ENCODE assay signal across 10 mouse cellular contexts in the genomic region with DNA sequence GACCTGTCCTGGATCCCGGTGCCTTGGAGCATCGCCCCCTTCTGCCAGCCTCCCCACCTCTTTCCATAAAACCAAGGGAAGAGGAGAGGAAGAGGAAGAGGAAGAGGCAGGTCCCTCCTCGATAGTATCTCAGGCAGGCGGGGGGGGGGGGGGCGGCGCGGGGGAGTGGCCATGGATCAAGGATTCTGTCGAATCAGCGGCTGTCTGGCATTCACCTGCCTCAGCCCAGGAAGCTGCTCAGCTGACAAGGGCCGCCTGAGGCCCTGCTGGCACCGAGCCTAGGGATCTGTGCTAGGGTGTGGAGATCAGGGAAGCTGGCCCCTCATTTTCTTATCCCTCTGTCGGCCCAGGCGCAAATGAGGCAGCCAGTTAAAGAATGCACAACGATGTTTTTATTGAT. TPM values are rescaled to one million over a fixed set of nuclear protein-coding genes. Genes with fewer than 3 reads are reported as not detected.
DNase-seq lines count a peak whose midpoint lies in the region; ATAC-seq and TF ChIP-seq lines count a peak whose summit lies in the region.
"Had no signal": no experiment of that assay in that cellular context is flagged by ENCODE, and none has a peak within 500 bp of the region (broad histone marks: within the 10 kb centered on the region; RNA-seq: fewer than 3 reads in every experiment).

No protein-coding gene starts in this region.

- H3K27me3 ChIP-seq in E14TG2a.4 (ENCODE audit: insufficient read depth, low read length), result peaks cover 2% of the 10 kb centered on the region; the same call in 1 of the 2 replicates
- peaks cover 9% of the 10 kb centered on the region for H3K27me3 ChIP-seq in heart, embryonic 15.5 days

- intact Hi-C loops in gastrocnemius, adult 2 months (cut with DNase I), result no loop called here

- no peaks in the 10 kb centered on the region for H3K36me3 ChIP-seq in E14TG2a.4 (ENCODE audit: insufficient read depth, low read length)
- no peaks in the 10 kb centered on the region for H3K36me3 ChIP-seq in heart, embryonic 15.5 days
- H3K36me3 ChIP-seq: midbrain, embryonic 15.5 days had no signal

- H3K9me3 ChIP-seq in E14TG2a.4 (ENCODE audit: low read length), result no peaks in the 10 kb centered on the region
- H3K9me3 ChIP-seq in heart, embryonic 15.5 days (replicated peaks), result no peaks in the 10 kb centered on the region
- H3K9me3 ChIP-seq: midbrain, embryonic 15.5 days had no signal

- no peak for TF ChIP-seq CTCF in gastrocnemius, adult 2 months (IDR thresholded peaks at IDR 0.05)
- no peak for TF ChIP-seq CTCF in E14TG2a.4 (conservative IDR thresholded peaks at IDR 0.05; ENCODE audit: low read length)

- H3K9ac ChIP-seq in heart, embryonic 15.5 days, result no peak overlapping the region
- H3K9ac ChIP-seq: midbrain, embryonic 15.5 days had no signal

- DNase-seq in gastrocnemius, adult 2 months, result peak; percentile 45
- no peak for DNase-seq in gastrocnemius, postnatal 25 days
- peak; percentile 58 to 69 for DNase-seq in kidney, postnatal 4 days
- DNase-seq in spleen, postnatal 36 days (ENCODE audit: low spot score in 2 of 2), result no peak
- DNase-seq in embryo, embryonic 10 days (ENCODE audit: low spot score), result no peak
- no peak for DNase-seq in right cerebral cortex, adult 18-20 months
- DNase-seq: spleen, adult 18-20 months had no signal

- H3K27ac ChIP-seq in gastrocnemius, adult 2 months, result no peak overlapping the region
- no peak overlapping the region for H3K27ac ChIP-seq in heart, embryonic 15.5 days
- H3K27ac ChIP-seq: midbrain, embryonic 15.5 days had no signal

- 7% methylated on average over 9 of the region's 14 CpGs for WGBS in heart, embryonic 15.5 days

- peak overlapping the region; percentile 27 for H3K4me2 ChIP-seq in heart, embryonic 15.5 days
- H3K4me2 ChIP-seq: midbrain, embryonic 15.5 days had no signal

- no peak for ATAC-seq in heart, embryonic 15.5 days (replicated peaks; ENCODE audit: insufficient number of reproducible peaks, insufficient read depth, low FRiP score, low read depth)
- ATAC-seq: midbrain, embryonic 15.5 days had no signal

- no peak overlapping the region for H3K4me3 ChIP-seq in gastrocnemius, adult 2 months
- peak overlapping the region; percentile 39 for H3K4me3 ChIP-seq in E14TG2a.4 (replicated peaks; ENCODE audit: low read length)
- no peak overlapping the region for H3K4me3 ChIP-seq in heart, embryonic 15.5 days
- H3K4me3 ChIP-seq: midbrain, embryonic 15.5 days had no signal

- H3K4me1 ChIP-seq in E14TG2a.4 (replicated peaks; ENCODE audit: low read depth, low read length), result peaks cover 66% of the 10 kb centered on the region
- H3K4me1 ChIP-seq in heart, embryonic 15.5 days (replicated peaks), result peaks cover 63% of the 10 kb centered on the region

RNA-seq across cellular contexts. Expression of gene Padi3, which starts 2.2 kb away (rescaled TPM):
- total RNA-seq in gastrocnemius, adult 2 months (2021), result 1 to 10 TPM; 1.1 to 6.9 TPM
- 1 to 10 TPM; 1.8 to 3.1 TPM for total RNA-seq in gastrocnemius, postnatal 25 days (2021)
- polyA plus RNA-seq in heart, embryonic 15.5 days (2015; fragmentation: Nextera tagmentation; extraction: Ambion mirVana), result 0.14 and 0.34 TPM in 2 replicates
- polyA plus RNA-seq: midbrain, embryonic 15.5 days had no signal

RNA-seq across cellular contexts. Expression of gene Padi1, which starts 33.0 kb away (rescaled TPM):
- total RNA-seq in gastrocnemius, adult 2 months (2021), result under 1 TPM in 1 of 2 experiments, not detected in 1; 0.22 TPM
- under 1 TPM; 0.08 to 0.11 TPM for total RNA-seq in gastrocnemius, postnatal 25 days (2021)
- polyA plus RNA-seq in heart, embryonic 15.5 days (2015; fragmentation: Nextera tagmentation; extraction: Ambion mirVana), result 0.05 and 0.08 TPM in 2 replicates

RNA-seq across cellular contexts. Expression of gene Padi4, which starts 38.6 kb away (rescaled TPM):
- total RNA-seq in gastrocnemius, adult 2 months (2021), result not detected
- under 1 TPM; 0.10 to 0.11 TPM for total RNA-seq in gastrocnemius, postnatal 25 days (2021)
- 1.9 and 2.5 TPM in 2 replicates for polyA plus RNA-seq in heart, embryonic 15.5 days (2015; fragmentation: Nextera tagmentation; extraction: Ambion mirVana)

Comparison
In these comparisons a context has a peak if more than half of its experiments do, and no peak if none do; other contexts are left out.
1. DNase-seq: peak in gastrocnemius, adult 2 months (single experiment) and kidney, postnatal 4 days (2 of 2); none in gastrocnemius, postnatal 25 days (single experiment), spleen, postnatal 36 days (0 of 2), embryo, embryonic 10 days (single experiment) and right cerebral cortex, adult 18-20 months (single experiment).